Mouse (Mus musculus) MEL (cell line): ENCODE results near the gene Rsad2. TPM values are rescaled to one million over a fixed set of nuclear protein-coding genes. Genes with fewer than 3 reads are reported as not detected.
A peak's percentile ranks its signal among the peaks of the same experiment; 100 is the strongest.
"Not testable (repeated sequence)": the region's sequence is repeated elsewhere in the genome, so short reads cannot be mapped to it uniquely, and the experiment has no call there.

Experiments
- DNase-seq: peaks from one replicate; pipeline ENCODE4 v3.0.0; 2011; ENCODE audit warnings: low read depth, low spot score
- H3K27ac ChIP-seq: 2 replicates; pipeline ENCODE4 v1.5.1; 2012; ENCODE audit warnings: low read depth, mild to moderate bottlenecking, control low read depth, low read length, moderate library complexity; ENCODE audit not compliant: control insufficient read depth
- H3K27me3 ChIP-seq, 2 experiments: fragments of 150-350 bp in 1 of 2; sonication (generic) in 1 of 2; 2 replicates each; pipeline ENCODE4 v1.6.1; 2012; ENCODE audit warnings: low read length in 2 of 2, mild to moderate bottlenecking in 2 of 2, improper control_type of control experiment in 1 of 2, moderate library complexity in 1 of 2; ENCODE audit not compliant: insufficient read depth in 2 of 2, control insufficient read depth in 1 of 2
- H3K36me3 ChIP-seq, 2 experiments: 2 replicates each; pipeline ENCODE4 v1.6.1; 2012 to 2014; ENCODE audit warnings: low read length in 2 of 2, improper control_type of control experiment in 1 of 2, inconsistent platforms in 1 of 2, mild to moderate bottlenecking in 1 of 2; ENCODE audit not compliant: insufficient read depth in 2 of 2, control insufficient read depth in 1 of 2
- H3K4me1 ChIP-seq, 2 experiments: fragments of 150-350 bp in 1 of 2; sonication (generic) in 1 of 2; 2 replicates each; pipeline ENCODE4 v1.6.1; 2012; ENCODE audit warnings: low read length in 2 of 2, improper control_type of control experiment in 1 of 2, mild to moderate bottlenecking in 1 of 2; ENCODE audit not compliant: insufficient read depth in 2 of 2, control insufficient read depth in 1 of 2
- H3K4me3 ChIP-seq, 2 experiments: fragments of 150-350 bp in 1 of 2; sonication (generic) in 1 of 2; 2 replicates each; pipeline ENCODE4 v1.5.1; 2012; ENCODE audit warnings: low read depth in 2 of 2, low read length in 2 of 2, mild to moderate bottlenecking in 2 of 2, moderate library complexity in 2 of 2, control low read depth in 1 of 2, improper control_type of control experiment in 1 of 2; ENCODE audit not compliant: control insufficient read depth in 1 of 2, insufficient read depth in 1 of 2
- H3K79me2 ChIP-seq: 2 replicates; pipeline ENCODE4 v1.6.1; 2012; ENCODE audit warnings: mild to moderate bottlenecking, low read length, moderate library complexity; ENCODE audit not compliant: control insufficient read depth, poor library complexity, insufficient read depth
- H3K9ac ChIP-seq: 2 replicates; pipeline ENCODE4 v1.6.1; 2012; ENCODE audit warnings: low read depth, mild to moderate bottlenecking, control low read depth, low read length, moderate library complexity; ENCODE audit not compliant: control insufficient read depth, poor library complexity, severe bottlenecking
- H3K9me3 ChIP-seq: fragments of 150-350 bp; sonication (generic); replicated peaks from 2 replicates; pipeline ENCODE4 v1.6.1; 2012; ENCODE audit warnings: mild to moderate bottlenecking, low read length, improper control_type of control experiment, moderate library complexity; ENCODE audit not compliant: insufficient read depth
- CTCF ChIP-seq, 3 experiments: IDR thresholded peaks in 2 of 3; conservative IDR thresholded peaks in 1 of 3; 2 replicates each; pipeline ENCODE4 v1.5.1; 2011 to 2012; ENCODE audit warnings: low read length in 3 of 3, low read depth in 2 of 3, mild to moderate bottlenecking in 2 of 3, improper control_type of control experiment in 1 of 3, inconsistent platforms in 1 of 3, mixed read lengths in 1 of 3, moderate library complexity in 1 of 3; ENCODE audit not compliant: control insufficient read depth in 1 of 3, insufficient read depth in 1 of 3, poor library complexity in 1 of 3, severe bottlenecking in 1 of 3
- ELF1 ChIP-seq: IDR thresholded peaks from 2 replicates; pipeline ENCODE4 v1.6.1; 2014; ENCODE audit warnings: low read depth, mild to moderate bottlenecking, inconsistent platforms, low read length, improper control_type of control experiment, moderate library complexity
- GATA1 ChIP-seq: IDR thresholded peaks from 2 replicates; pipeline ENCODE4 v1.6.1; 2011; ENCODE audit warnings: low read depth, low read length, improper control_type of control experiment
- KAT2A ChIP-seq: conservative IDR thresholded peaks from 2 replicates; pipeline ENCODE4 v1.6.1; 2012; ENCODE audit warnings: low read depth, low read length, improper control_type of control experiment, inconsistent platforms
- MAFK ChIP-seq: IDR thresholded peaks from 2 replicates; pipeline ENCODE4 v1.6.1; 2011; ENCODE audit warnings: low read depth, mild to moderate bottlenecking, low read length, improper control_type of control experiment, borderline replicate concordance
- MAX ChIP-seq: IDR thresholded peaks from 2 replicates; pipeline ENCODE4 v1.6.1; 2011; ENCODE audit warnings: low read length, improper control_type of control experiment
- MAZ ChIP-seq: IDR thresholded peaks from 2 replicates; pipeline ENCODE4 v1.6.1; 2012; ENCODE audit warnings: low read depth, mild to moderate bottlenecking, inconsistent platforms, low read length, improper control_type of control experiment
- NRF1 ChIP-seq: IDR thresholded peaks from 2 replicates; pipeline ENCODE4 v1.6.1; 2014; ENCODE audit warnings: low read depth, mild to moderate bottlenecking, inconsistent platforms, low read length, improper control_type of control experiment, moderate library complexity; ENCODE audit not compliant: poor library complexity, insufficient read depth, severe bottlenecking
- RAD21 ChIP-seq: IDR thresholded peaks from 2 replicates; pipeline ENCODE4 v1.6.1; 2011; ENCODE audit warnings: mild to moderate bottlenecking, low read depth, low read length, improper control_type of control experiment
- SMC3 ChIP-seq: IDR thresholded peaks from 2 replicates; pipeline ENCODE4 v1.6.1; 2011; ENCODE audit warnings: low read depth, low read length, improper control_type of control experiment
- TAL1 ChIP-seq: IDR thresholded peaks from 2 replicates; pipeline ENCODE4 v1.6.1; 2012; ENCODE audit warnings: mild to moderate bottlenecking, inconsistent platforms, low read length, moderate library complexity, mixed read lengths
- TBP ChIP-seq: IDR thresholded peaks from 2 replicates; pipeline ENCODE4 v1.8.0; 2011; ENCODE audit warnings: low read depth, low read length, improper control_type of control experiment
- UBTF ChIP-seq: IDR thresholded peaks from 2 replicates; pipeline ENCODE4 v1.6.1; 2012; ENCODE audit warnings: low read depth, mild to moderate bottlenecking, inconsistent platforms, low read length, improper control_type of control experiment, moderate library complexity, borderline replicate concordance; ENCODE audit not compliant: insufficient read depth
- ZC3H11A ChIP-seq: IDR thresholded peaks from 2 replicates; pipeline ENCODE4 v1.6.1; 2012; ENCODE audit warnings: low read depth, mild to moderate bottlenecking, inconsistent platforms, low read length, improper control_type of control experiment
- ZMIZ1 ChIP-seq: IDR thresholded peaks from 2 replicates; pipeline ENCODE4 v1.6.1; 2012; ENCODE audit warnings: low read depth, mild to moderate bottlenecking, inconsistent platforms, low read length, improper control_type of control experiment, moderate library complexity
- polyA plus RNA-seq, 2 experiments: library from polyadenylated mRNA; stranded (reverse) in 1 of 2; unstranded in 1 of 2; fragments of >175 nt in 1 of 2; fragments of >200 nt in 1 of 2; gene quantifications; 2 replicates each; pipeline versions ENCODE4 v1.2.1 to v1.2.4; 2012; ENCODE audit warnings: low replicate concordance in 2 of 2, low read depth in 1 of 2; ENCODE audit not compliant: insufficient read length in 2 of 2, insufficient read depth in 1 of 2, missing spikeins in 1 of 2
- total RNA-seq: library from RNA; depleted of rRNA; stranded (reverse); fragments of 300-350 nt; gene quantifications from 2 replicates; pipeline ENCODE4 v1.2.3, GENCODE M21; 2012

Rsad2 gene
- total and polyA plus RNA-seq, 3 experiments = 0.42 to 0.61 TPM; not detected in 1

DNA sequence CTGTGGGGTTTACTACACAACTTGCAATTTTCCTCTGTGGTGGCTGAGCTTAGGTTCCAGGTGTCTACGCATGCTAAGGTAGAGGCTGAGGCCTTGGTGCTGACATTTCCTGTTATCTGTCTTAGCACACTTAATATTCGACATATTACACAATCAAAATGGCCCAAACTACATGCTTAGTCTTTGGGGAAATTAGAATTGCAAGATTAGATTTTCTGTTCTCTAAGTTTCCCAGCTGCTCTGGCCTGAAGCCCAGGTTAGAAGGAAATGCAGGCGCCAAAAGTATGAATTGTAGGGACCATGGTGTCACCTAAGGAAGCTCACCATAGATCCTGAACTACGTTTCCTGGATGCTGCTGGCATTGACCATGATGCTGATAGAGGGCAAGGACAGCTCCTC, 19.9 kb downstream of the Rsad2 start:
- no peak for DNase-seq
- Histone ChIP-seq H3K9me3 (no peaks in the 10 kb centered on the region), H3K9ac (no peak overlapping the region), H3K27ac (no peak overlapping the region), H3K4me3 (no peak overlapping the region), H3K4me1 (no peaks in the 10 kb centered on the region), H3K27me3 (no peaks in the 10 kb centered on the region), H3K79me2 (no peaks in the 10 kb centered on the region), H3K36me3 (no peaks in the 10 kb centered on the region)
- no peak for TF ChIP-seq ZC3H11A
- no peak for TF ChIP-seq MAFK
- TF ChIP-seq MAX = no peak
- no peak for TF ChIP-seq CTCF (IDR thresholded peaks at IDR 0.05 in 2 of 3, conservative IDR thresholded peaks at IDR 0.05 in 1 of 3; ENCODE audit: control insufficient read depth in 1 of 3, insufficient read depth in 1 of 3, low read depth in 2 of 3, low read length in 3 of 3, poor library complexity in 1 of 3, severe bottlenecking in 1 of 3)
- TF ChIP-seq UBTF = no peak
- no peak for TF ChIP-seq ZMIZ1
- TF ChIP-seq KAT2A = no peak
- no peak for TF ChIP-seq NRF1
- TF ChIP-seq GATA1 = no peak
- TF ChIP-seq TAL1 = no peak
- no peak for TF ChIP-seq TBP
- TF ChIP-seq ELF1 = no peak
- TF ChIP-seq MAZ = no peak
- TF ChIP-seq RAD21 = no peak

DNA sequence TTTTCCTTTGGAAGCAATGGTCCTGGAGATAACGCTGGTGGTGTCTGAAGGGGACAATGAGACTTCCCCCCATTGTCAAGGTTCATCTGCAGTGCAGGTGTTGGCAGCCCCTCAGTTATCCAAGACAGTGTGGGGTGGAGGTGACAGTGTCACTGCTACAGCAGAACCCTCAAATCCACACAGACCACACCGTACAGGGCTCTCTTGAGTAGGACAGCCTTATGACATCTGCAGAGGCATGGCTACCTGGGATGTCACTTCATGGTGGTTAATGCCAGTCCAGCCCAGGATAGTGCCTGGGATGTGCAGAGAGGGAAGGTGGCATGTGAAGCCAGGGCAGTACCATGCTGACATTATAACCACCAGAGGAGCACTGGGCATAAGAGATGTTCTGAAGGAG, 27.5 kb downstream of the Rsad2 start:
- DNase-seq, H3K27me3 ChIP-seq, H3K9ac ChIP-seq, H3K9me3 ChIP-seq, H3K36me3 ChIP-seq, H3K27ac ChIP-seq, H3K4me3 ChIP-seq, H3K79me2 ChIP-seq, H3K4me1 ChIP-seq: not testable (repeated sequence)

DNA sequence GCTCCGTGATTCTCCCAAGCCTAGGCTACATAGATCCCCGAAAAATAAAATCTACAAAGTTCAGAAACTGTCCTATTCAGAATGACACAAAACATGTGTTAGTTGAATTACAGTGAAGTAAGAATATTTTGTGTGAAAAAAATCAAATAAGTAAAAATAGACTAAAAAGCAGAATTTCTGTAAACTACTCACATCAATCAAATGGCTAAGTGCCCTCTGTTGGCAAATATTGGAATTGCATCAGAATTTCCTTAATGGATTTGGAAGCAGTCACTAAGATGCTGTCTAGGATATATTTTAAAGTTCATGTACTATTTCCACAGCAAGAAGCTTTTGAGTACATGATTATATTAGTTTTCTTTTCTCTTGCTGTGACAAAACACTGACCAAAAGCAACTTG, 31.4 kb downstream of the Rsad2 start:
- DNase-seq = peak; percentile 46
- H3K4me3 ChIP-seq = no peak overlapping the region
- no peaks in the 10 kb centered on the region for H3K36me3 ChIP-seq
- no peak overlapping the region for H3K9ac ChIP-seq
- H3K27ac ChIP-seq = no peak overlapping the region
- H3K27me3 ChIP-seq = no peaks in the 10 kb centered on the region
- TF ChIP-seq SMC3 = peak; percentile 20; the same call in 1 of the 2 replicates
- peak; percentile 18 for TF ChIP-seq RAD21
- TF ChIP-seq CTCF (IDR thresholded peaks at IDR 0.05 in 2 of 3, conservative IDR thresholded peaks at IDR 0.05 in 1 of 3; ENCODE audit: control insufficient read depth in 1 of 3, insufficient read depth in 1 of 3, low read depth in 2 of 3, low read length in 3 of 3, poor library complexity in 1 of 3, severe bottlenecking in 1 of 3) = peak in 2 of 3 experiments; percentile 32 to 38; a peak in 2 of 6 replicates
- no peak for TF ChIP-seq UBTF
- H3K9me3 ChIP-seq = no peaks in the 10 kb centered on the region
- H3K4me1 ChIP-seq = no peaks in the 10 kb centered on the region
- no peaks in the 10 kb centered on the region for H3K79me2 ChIP-seq
